Mouse (Mus musculus): ENCODE data around the gene Cpne2. TPM values are rescaled to one million over a fixed set of nuclear protein-coding genes. Genes with fewer than 3 reads are reported as not detected.

The Cpne2 gene
- polyA plus RNA-seq, 1 experiment from 2014 or later: 10.2 TPM

- ATAC-seq (replicated peaks; ENCODE audit: low FRiP score, low TSS enrichment, low read depth) (no peak), DNase-seq (ENCODE audit: low spot score) (no peak)
- Histone ChIP-seq H3K4me1 (replicated peaks; ENCODE audit: control insufficient read depth, insufficient read depth, low read length) (no peaks in the 10 kb centered on the region), H3K27me3 (replicated peaks; ENCODE audit: control insufficient read depth, insufficient read depth, low read length) (no peaks in the 10 kb centered on the region), H3K9me3 (ENCODE audit: control insufficient read depth, low read length) (no peaks in the 10 kb centered on the region), H3K4me3 (ENCODE audit: low read depth, low read length) (no peak overlapping the region), H3K4me2 (ENCODE audit: low read length) (no peak overlapping the region), H3K36me3 (ENCODE audit: control insufficient read depth, insufficient read depth, low read length) (peaks cover 60% of the 10 kb centered on the region), H3K9ac (ENCODE audit: low read length) (no peak overlapping the region), H3K27ac (ENCODE audit: low read depth) (no peak overlapping the region)
- 92% methylated on average over 16 of the region's 16 CpGs for WGBS
Measured at GRCm38 (mm10) chr8:94574159-94574907, 41.5 kb downstream of the Cpne2 start.

GRCm38 (mm10) chr8:94575148-94575547 lies 42.4 kb downstream of the Cpne2 start:
- H3K36me3 ChIP-seq (ENCODE audit: control insufficient read depth, insufficient read depth, low read length): peaks cover 66% of the 10 kb centered on the region
- no peak for DNase-seq (ENCODE audit: low spot score)
- WGBS: 91% methylated on average over 4 of the region's 4 CpGs

GRCm38 (mm10) chr8:94581820-94582483 lies 49.2 kb downstream of the Cpne2 start:
- H3K36me3 ChIP-seq (ENCODE audit: control insufficient read depth, insufficient read depth, low read length): peaks cover 93% of the 10 kb centered on the region

More at GRCm38 (mm10) chr8:94575148-94575547, 42.4 kb downstream of the Cpne2 start:
- no peak overlapping the region for H3K9ac ChIP-seq (ENCODE audit: low read length)
- no peaks in the 10 kb centered on the region for H3K4me1 ChIP-seq (replicated peaks; ENCODE audit: control insufficient read depth, insufficient read depth, low read length)
- no peaks in the 10 kb centered on the region for H3K9me3 ChIP-seq (ENCODE audit: control insufficient read depth, low read length)
- H3K27me3 ChIP-seq (replicated peaks; ENCODE audit: control insufficient read depth, insufficient read depth, low read length): no peaks in the 10 kb centered on the region
- no peak for ATAC-seq (replicated peaks; ENCODE audit: low FRiP score, low TSS enrichment, low read depth)
- no peak overlapping the region for H3K4me2 ChIP-seq (ENCODE audit: low read length)
- H3K27ac ChIP-seq (ENCODE audit: low read depth): no peak overlapping the region
- H3K4me3 ChIP-seq (ENCODE audit: low read depth, low read length): no peak overlapping the region

GRCm38 (mm10) chr8:94582569-94582968 lies 49.8 kb downstream of the Cpne2 start:
- no peak overlapping the region for H3K4me3 ChIP-seq (ENCODE audit: low read depth, low read length)
- ATAC-seq (replicated peaks; ENCODE audit: low FRiP score, low TSS enrichment, low read depth) (no peak), DNase-seq (ENCODE audit: low spot score) (no peak)
- H3K9me3 ChIP-seq (ENCODE audit: control insufficient read depth, low read length): no peaks in the 10 kb centered on the region
- no peak overlapping the region for H3K27ac ChIP-seq (ENCODE audit: low read depth)
- H3K9ac ChIP-seq (ENCODE audit: low read length): no peak overlapping the region
- 92% methylated on average over 6 of the region's 6 CpGs for WGBS
- H3K4me1 ChIP-seq (replicated peaks; ENCODE audit: control insufficient read depth, insufficient read depth, low read length): no peaks in the 10 kb centered on the region
- H3K36me3 ChIP-seq (ENCODE audit: control insufficient read depth, insufficient read depth, low read length): peaks cover 93% of the 10 kb centered on the region
- no peak overlapping the region for H3K4me2 ChIP-seq (ENCODE audit: low read length)
- H3K27me3 ChIP-seq (replicated peaks; ENCODE audit: control insufficient read depth, insufficient read depth, low read length): no peaks in the 10 kb centered on the region

More at GRCm38 (mm10) chr8:94581820-94582483, 49.2 kb downstream of the Cpne2 start:
- no peaks in the 10 kb centered on the region for H3K4me1 ChIP-seq (replicated peaks; ENCODE audit: control insufficient read depth, insufficient read depth, low read length)
- H3K9me3 ChIP-seq (ENCODE audit: control insufficient read depth, low read length): no peaks in the 10 kb centered on the region
- no peaks in the 10 kb centered on the region for H3K27me3 ChIP-seq (replicated peaks; ENCODE audit: control insufficient read depth, insufficient read depth, low read length)
- no peak overlapping the region for H3K27ac ChIP-seq (ENCODE audit: low read depth)
- H3K4me2 ChIP-seq (ENCODE audit: low read length): no peak overlapping the region
- WGBS: 85% methylated on average over 7 of the region's 7 CpGs
- DNase-seq (ENCODE audit: low spot score): no peak
- ATAC-seq (replicated peaks; ENCODE audit: low FRiP score, low TSS enrichment, low read depth): no peak
- H3K9ac ChIP-seq (ENCODE audit: low read length): no peak overlapping the region
- no peak overlapping the region for H3K4me3 ChIP-seq (ENCODE audit: low read depth, low read length)

- ATAC-seq (replicated peaks; ENCODE audit: low FRiP score, low TSS enrichment, low read depth) (no peak; the same call in 1 of the 2 replicates), DNase-seq (ENCODE audit: low spot score) (no peak)
- Histone ChIP-seq H3K9me3 (ENCODE audit: control insufficient read depth, low read length) (no peaks in the 10 kb centered on the region), H3K4me1 (replicated peaks; ENCODE audit: control insufficient read depth, insufficient read depth, low read length) (no peaks in the 10 kb centered on the region), H3K36me3 (ENCODE audit: control insufficient read depth, insufficient read depth, low read length) (peaks cover 93% of the 10 kb centered on the region), H3K9ac (ENCODE audit: low read length) (no peak overlapping the region), H3K27ac (ENCODE audit: low read depth) (no peak overlapping the region), H3K4me2 (ENCODE audit: low read length) (no peak overlapping the region), H3K27me3 (replicated peaks; ENCODE audit: control insufficient read depth, insufficient read depth, low read length) (no peaks in the 10 kb centered on the region), H3K4me3 (ENCODE audit: low read depth, low read length) (no peak overlapping the region)
- 52% methylated on average over 4 of the region's 4 CpGs for WGBS
Measured at GRCm38 (mm10) chr8:94584238-94584817, 51.5 kb downstream of the Cpne2 start.

GRCm38 (mm10) chr8:94591691-94592090 lies 58.9 kb downstream of the Cpne2 start:
- H3K36me3 ChIP-seq (ENCODE audit: control insufficient read depth, insufficient read depth, low read length): peaks cover 27% of the 10 kb centered on the region
- no peak overlapping the region for H3K4me3 ChIP-seq (ENCODE audit: low read depth, low read length)
- 80% methylated on average over 4 of the region's 4 CpGs for WGBS
- H3K9ac ChIP-seq (ENCODE audit: low read length): no peak overlapping the region
- H3K4me2 ChIP-seq (ENCODE audit: low read length): no peak overlapping the region
- ATAC-seq (replicated peaks; ENCODE audit: low FRiP score, low TSS enrichment, low read depth) (no peak), DNase-seq (ENCODE audit: low spot score) (no peak)
- no peaks in the 10 kb centered on the region for H3K27me3 ChIP-seq (replicated peaks; ENCODE audit: control insufficient read depth, insufficient read depth, low read length)
- no peak overlapping the region for H3K27ac ChIP-seq (ENCODE audit: low read depth)
- H3K9me3 ChIP-seq (ENCODE audit: control insufficient read depth, low read length): no peaks in the 10 kb centered on the region
- H3K4me1 ChIP-seq (replicated peaks; ENCODE audit: control insufficient read depth, insufficient read depth, low read length): no peaks in the 10 kb centered on the region

- H3K4me3 ChIP-seq (ENCODE audit: low read depth, low read length): no peak overlapping the region
- H3K4me2 ChIP-seq (ENCODE audit: low read length): no peak overlapping the region
- H3K4me1 ChIP-seq (replicated peaks; ENCODE audit: control insufficient read depth, insufficient read depth, low read length): no peaks in the 10 kb centered on the region
- no peak for ATAC-seq (replicated peaks; ENCODE audit: low FRiP score, low TSS enrichment, low read depth)
- no peaks in the 10 kb centered on the region for H3K27me3 ChIP-seq (replicated peaks; ENCODE audit: control insufficient read depth, insufficient read depth, low read length)
- 60% methylated on average over 1 of the region's 1 CpGs for WGBS
- H3K9me3 ChIP-seq (ENCODE audit: control insufficient read depth, low read length): no peaks in the 10 kb centered on the region
- DNase-seq (ENCODE audit: low spot score): no peak
- no peak overlapping the region for H3K27ac ChIP-seq (ENCODE audit: low read depth)
- peaks cover 2% of the 10 kb centered on the region; the same call in 1 of the 2 replicates for H3K36me3 ChIP-seq (ENCODE audit: control insufficient read depth, insufficient read depth, low read length)
- no peak overlapping the region for H3K9ac ChIP-seq (ENCODE audit: low read length)
Measured at GRCm38 (mm10) chr8:94594211-94594610, 61.4 kb downstream of the Cpne2 start.

GRCm38 (mm10) chr8:94600478-94600877 lies 67.7 kb downstream of the Cpne2 start:
- ATAC-seq (replicated peaks; ENCODE audit: low FRiP score, low TSS enrichment, low read depth) (no peak), DNase-seq (ENCODE audit: low spot score) (no peak)
- peak overlapping the region; percentile 76 for H3K9ac ChIP-seq (ENCODE audit: low read length)
- H3K4me1 ChIP-seq (replicated peaks; ENCODE audit: control insufficient read depth, insufficient read depth, low read length): peaks cover 19% of the 10 kb centered on the region
- no peaks in the 10 kb centered on the region for H3K36me3 ChIP-seq (ENCODE audit: control insufficient read depth, insufficient read depth, low read length)
- peak overlapping the region; percentile 74 for H3K4me2 ChIP-seq (ENCODE audit: low read length)
- H3K27me3 ChIP-seq (replicated peaks; ENCODE audit: control insufficient read depth, insufficient read depth, low read length): no peaks in the 10 kb centered on the region
- H3K4me3 ChIP-seq (ENCODE audit: low read depth, low read length): peak overlapping the region; percentile 66
- H3K27ac ChIP-seq (ENCODE audit: low read depth): no peak overlapping the region
- 16% methylated on average over 5 of the region's 5 CpGs for WGBS
- H3K9me3 ChIP-seq (ENCODE audit: control insufficient read depth, low read length): no peaks in the 10 kb centered on the region
